Mouse (Mus musculus) megakaryocyte progenitor cell, adult 5-6 weeks (primary cell): ENCODE measurements around the gene Krt84. TPM values are rescaled to one million over a fixed set of nuclear protein-coding genes. Genes with fewer than 3 reads are reported as not detected.

ENCODE experiments used
- ATAC-seq: replicated peaks from 2 replicates; pipeline ENCODE4 v1.8.0; 2016; ENCODE audit warnings: mild to moderate bottlenecking, moderate TSS enrichment, inconsistent platforms; ENCODE audit not compliant: poor library complexity
- total RNA-seq, 2 experiments: library from RNA; stranded (forward) in 1 of 2; stranded (reverse) in 1 of 2; fragments of 157-497, 149-512 nt in 1 of 2; fragments of 200-1000 nt in 1 of 2; gene quantifications; 2 replicates each; pipeline versions ENCODE4 v1.2.3 to v1.2.4; 2015 to 2017

Krt84 gene
- total RNA-seq, 2 experiments from 2014 or later, result not detected

DNA sequence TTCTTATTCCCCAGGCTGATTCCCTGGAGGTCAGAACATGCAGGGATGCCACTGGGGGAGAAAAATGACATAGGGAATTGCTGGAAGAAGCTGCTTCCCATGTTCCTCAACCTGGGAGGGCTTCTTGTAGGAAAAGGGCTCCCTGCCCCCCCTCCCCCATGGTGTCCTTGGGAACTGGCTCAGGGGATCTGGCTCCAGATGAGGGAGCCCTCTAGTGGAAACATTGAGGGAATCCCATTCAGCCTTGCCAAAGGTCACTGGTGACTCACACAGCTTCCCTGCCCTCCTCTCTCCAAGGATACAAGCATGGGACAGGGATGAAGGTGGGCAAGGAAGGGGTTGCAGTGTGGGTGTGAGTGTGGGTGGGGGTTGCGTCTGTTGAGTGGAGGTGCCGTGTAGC, 35.4 kb downstream of the Krt84 start:
- peak; percentile 44; the same call in 1 of the 2 replicates for ATAC-seq

- no peak for ATAC-seq
These were observed 37.4 kb downstream of the Krt84 start for GRCm38 (mm10) chr15:101495266-101495665.

DNA sequence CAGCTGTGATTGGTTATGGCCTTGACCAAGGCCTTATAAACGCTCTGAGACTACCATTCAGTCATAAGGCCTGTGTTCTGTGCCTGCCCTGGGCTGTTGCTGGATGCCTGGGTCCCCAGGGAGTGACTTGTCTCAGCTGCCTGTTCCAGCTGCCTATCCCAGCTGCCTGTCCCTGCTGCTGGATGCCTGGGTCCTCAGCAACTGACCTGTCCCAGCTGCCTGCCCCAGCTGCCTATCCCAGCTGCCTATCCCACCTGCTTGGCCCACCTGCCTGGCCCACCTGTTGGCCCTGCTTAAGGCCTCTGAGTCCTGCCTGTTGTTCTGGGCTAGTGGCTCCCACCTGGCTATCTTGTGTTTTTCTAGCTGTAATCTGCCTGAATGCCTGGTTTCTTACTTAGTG, 38.4 kb downstream of the Krt84 start:
- no peak for ATAC-seq

DNA sequence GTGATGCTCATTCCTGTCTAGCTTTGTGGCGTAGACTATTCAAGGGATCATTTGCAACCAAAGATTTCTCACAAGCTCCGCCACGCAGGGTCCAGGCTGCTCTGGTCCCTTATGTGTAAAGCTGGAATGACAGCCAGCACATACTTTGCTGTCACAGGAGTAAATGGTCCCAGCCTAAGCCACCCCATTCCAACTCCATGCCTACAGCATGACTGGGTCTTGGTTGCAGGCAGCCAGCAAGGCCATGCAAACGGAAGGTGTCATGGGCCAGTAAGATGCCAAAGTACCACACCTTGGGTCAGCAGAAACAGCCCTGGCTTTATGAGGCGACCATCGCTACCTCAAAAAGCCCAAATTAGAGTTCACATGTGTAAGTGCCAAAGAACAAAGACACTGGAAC, 38.9 kb downstream of the Krt84 start:
- no peak for ATAC-seq

DNA sequence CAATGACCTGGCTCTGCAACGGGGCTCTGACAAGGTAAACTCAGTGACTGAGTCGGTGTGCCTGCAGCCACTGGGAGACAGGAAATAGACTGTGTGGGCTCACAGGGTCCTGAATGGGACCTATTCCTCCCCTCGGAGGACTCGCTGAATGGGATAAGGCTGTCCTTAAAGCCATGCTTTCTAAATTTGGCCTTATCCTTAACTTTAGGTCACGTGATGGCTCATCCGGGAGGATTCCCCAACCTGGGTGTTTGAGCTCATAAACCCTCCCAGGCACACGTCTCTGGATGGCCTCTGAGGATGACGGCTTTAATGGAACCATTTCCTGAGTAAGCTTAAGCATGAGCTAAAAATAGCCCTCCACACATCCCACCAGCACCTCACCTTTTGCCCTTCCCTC, 39.9 kb downstream of the Krt84 start:
- ATAC-seq, result no peak

GRCm38 (mm10) chr15:101491431-101491830, 41.2 kb downstream of the Krt84 start, which contains the start of gene Krt83:
Gene Krt83 (minus strand): TSS chr15:101491512.
- no peak for ATAC-seq

- no peak; the same call in 1 of the 2 replicates for ATAC-seq
These were observed 46.5 kb downstream of the Krt84 start for GRCm38 (mm10) chr15:101485911-101486635.

GRCm38 (mm10) chr15:101484939-101485338, 47.7 kb downstream of the Krt84 start:
- ATAC-seq, result peak; percentile 76

GRCm38 (mm10) chr15:101483646-101484045, 49.0 kb downstream of the Krt84 start:
- ATAC-seq, result no peak

GRCm38 (mm10) chr15:101482056-101482455, 50.6 kb downstream of the Krt84 start:
- ATAC-seq, result no peak

DNA sequence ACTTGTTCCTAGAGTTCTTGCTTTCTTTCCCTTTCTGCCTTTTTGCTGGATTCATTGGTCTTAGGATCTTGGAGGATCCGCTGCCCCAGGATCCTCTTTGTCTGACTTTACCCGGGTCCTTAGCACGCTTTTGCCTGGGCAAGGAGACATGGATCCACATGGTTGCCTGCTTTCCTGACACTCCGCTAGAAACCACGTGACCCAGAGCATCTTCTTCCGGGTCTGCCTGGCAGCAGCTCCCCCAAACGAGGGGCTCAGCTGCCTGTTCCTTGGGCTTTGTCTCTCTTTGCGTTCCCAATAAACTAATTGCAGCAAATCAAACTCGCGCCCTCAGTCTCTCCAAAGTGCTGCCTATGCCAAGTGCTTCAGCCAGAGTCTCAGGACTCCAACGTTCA, 53.0 kb downstream of the Krt84 start:
- no peak for ATAC-seq

DNA sequence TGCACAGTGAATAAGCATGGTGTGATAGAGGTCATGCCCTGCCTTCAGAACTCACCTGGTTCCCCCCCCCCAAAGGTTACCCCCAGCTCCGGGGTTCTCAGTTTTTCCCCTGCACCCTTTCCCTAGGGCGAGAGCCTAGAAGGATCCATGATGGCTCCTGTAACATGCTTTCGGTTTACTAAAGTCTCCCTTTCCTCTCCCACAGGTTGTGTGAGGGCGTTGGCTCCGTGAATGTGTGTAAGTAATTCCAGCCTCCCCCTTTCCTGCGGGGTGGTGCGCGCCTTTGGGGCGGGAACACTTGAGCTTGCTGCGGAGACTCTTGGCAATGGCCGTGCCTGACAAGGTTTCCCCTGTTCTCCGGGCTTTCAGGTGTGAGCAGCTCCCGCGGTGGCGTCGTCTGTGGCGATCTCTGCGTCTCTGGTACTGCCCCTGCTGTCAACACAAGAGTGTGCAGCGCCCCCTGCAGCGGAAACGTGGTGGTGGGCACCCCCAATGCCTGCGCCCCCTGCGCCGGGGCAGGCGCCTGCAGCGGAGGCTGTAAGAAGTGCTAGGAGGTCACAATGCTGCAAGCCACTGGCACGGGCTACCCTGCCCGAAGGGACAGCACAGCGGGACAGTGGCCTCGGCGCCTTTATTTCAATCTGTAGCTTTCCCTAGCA, 53.5 kb downstream of the Krt84 start:
- peak; percentile 80 for ATAC-seq

Other genes starting within 250 kb of the Krt84 start
- gene Atg101, start 248.5 kb downstream of the Krt84 start, total RNA-seq (2015), result 7.9 and 13.1 TPM in 2 replicates
- gene Atg101, start 248.5 kb downstream of the Krt84 start, total RNA-seq (2017), result 58.6 and 63.5 TPM in 2 replicates
- gene 6030408B16Rik, start 239.6 kb downstream of the Krt84 start, total RNA-seq (2015), result not detected in 2 replicates
- not detected in 2 replicates for gene 6030408B16Rik, start 239.6 kb downstream of the Krt84 start, total RNA-seq (2017)
- 1.8 and 3.1 TPM in 2 replicates for gene Krt80, start 162.7 kb downstream of the Krt84 start, total RNA-seq (2015)
- gene Krt80, start 162.7 kb downstream of the Krt84 start, total RNA-seq (2017), result 0.57 and 0.83 TPM in 2 replicates
- 1.1 TPM in 1 of 2 replicates, not detected in the other for gene Krt7, start 121.8 kb downstream of the Krt84 start, total RNA-seq (2015)
- not detected in 2 replicates for gene Krt7, start 121.8 kb downstream of the Krt84 start, total RNA-seq (2017)
- 0.12 TPM in 1 of 2 replicates, not detected in the other for gene Krt87, start 94.0 kb downstream of the Krt84 start, total RNA-seq (2015)
- not detected in 2 replicates for gene Krt87, start 94.0 kb downstream of the Krt84 start, total RNA-seq (2017)
- not detected in 2 replicates for gene Krt88, start 85.1 kb downstream of the Krt84 start, total RNA-seq (2015)
- gene Krt88, start 85.1 kb downstream of the Krt84 start, total RNA-seq (2017), result not detected in 2 replicates
- gene Krt81, start 69.1 kb downstream of the Krt84 start, total RNA-seq (2015), result 0.29 TPM in 1 of 2 replicates, not detected in the other
- gene Krt81, start 69.1 kb downstream of the Krt84 start, total RNA-seq (2017), result not detected in 2 replicates
- not detected in 2 replicates for gene Krt86, start 59.3 kb downstream of the Krt84 start, total RNA-seq (2015)
- not detected in 2 replicates for gene Krt86, start 59.3 kb downstream of the Krt84 start, total RNA-seq (2017)
- gene Krt83, start 41.3 kb downstream of the Krt84 start, total RNA-seq (2015), result not detected in 2 replicates
- gene Krt83, start 41.3 kb downstream of the Krt84 start, total RNA-seq (2017), result 0.37 and 1.1 TPM in 2 replicates
- gene Gm49425, start 15.6 kb downstream of the Krt84 start, total RNA-seq (2015), result 0.64 TPM in 1 of 2 replicates, not detected in the other
- gene Gm49425, start 15.6 kb downstream of the Krt84 start, total RNA-seq (2017), result not detected in 2 replicates
- gene Krt82, start 17.8 kb upstream of the Krt84 start, total RNA-seq (2015), result not detected in 2 replicates
- not detected in 2 replicates for gene Krt82, start 17.8 kb upstream of the Krt84 start, total RNA-seq (2017)
- not detected in 2 replicates for gene Krt90, start 30.1 kb upstream of the Krt84 start, total RNA-seq (2015)
- gene Krt90, start 30.1 kb upstream of the Krt84 start, total RNA-seq (2017), result not detected in 2 replicates
- gene Krt75, start 41.1 kb upstream of the Krt84 start, total RNA-seq (2015), result not detected in 2 replicates
- not detected in 2 replicates for gene Krt75, start 41.1 kb upstream of the Krt84 start, total RNA-seq (2017)
- not detected in 2 replicates for gene Gm5414, start 95.4 kb upstream of the Krt84 start, total RNA-seq (2015)
- not detected in 2 replicates for gene Gm5414, start 95.4 kb upstream of the Krt84 start, total RNA-seq (2017)
- gene Gm5478, start 114.6 kb upstream of the Krt84 start, total RNA-seq (2015), result not detected in 2 replicates
- gene Gm5478, start 114.6 kb upstream of the Krt84 start, total RNA-seq (2017), result not detected in 2 replicates
- gene Krt6b, start 147.5 kb upstream of the Krt84 start, total RNA-seq (2015), result not detected in 2 replicates
- gene Krt6b, start 147.5 kb upstream of the Krt84 start, total RNA-seq (2017), result not detected in 2 replicates
- gene Krt6a, start 161.5 kb upstream of the Krt84 start, total RNA-seq (2015), result not detected in 2 replicates
- not detected in 2 replicates for gene Krt6a, start 161.5 kb upstream of the Krt84 start, total RNA-seq (2017)
- gene Krt5, start 180.1 kb upstream of the Krt84 start, total RNA-seq (2015), result not detected in 2 replicates
- not detected in 2 replicates for gene Krt5, start 180.1 kb upstream of the Krt84 start, total RNA-seq (2017)
- not detected in 2 replicates for gene Krt71, start 210.3 kb upstream of the Krt84 start, total RNA-seq (2015)
- gene Krt71, start 210.3 kb upstream of the Krt84 start, total RNA-seq (2017), result not detected in 2 replicates